8 mouse cellular contexts compared by ENCODE assay signal in genomic region chr6:120037636-120038365, GRCm38 (mm10). TPM values are rescaled to one million over a fixed set of nuclear protein-coding genes. Genes with fewer than 3 reads are reported as not detected.
DNase-seq lines count a peak whose midpoint lies in the region; ATAC-seq lines count a peak whose summit lies in the region.

No protein-coding gene starts in this region.

- peak overlapping the region; percentile 78 for H3K4me2 ChIP-seq in hindbrain, embryonic 14.5 days (replicated peaks)

- WGBS in hindbrain, embryonic 14.5 days, result under 1% methylated on average over 67 of the region's 85 CpGs

- H3K27ac ChIP-seq in hindbrain, embryonic 14.5 days, result peak overlapping the region; percentile 97

- H3K4me3 ChIP-seq in hindbrain, embryonic 14.5 days (replicated peaks; ENCODE audit: low read length), result peak overlapping the region; percentile 93

- 0 out of 2 replicates have a peak, but pooled peaks cover 4% of the 10 kb centered on the region for H3K36me3 ChIP-seq in hindbrain, embryonic 14.5 days (replicated peaks; ENCODE audit: control insufficient read depth, insufficient read depth)

- ATAC-seq in hindbrain, embryonic 14.5 days (ENCODE audit: low FRiP score), result peak; percentile 25

- peaks cover 18% of the 10 kb centered on the region for H3K4me1 ChIP-seq in hindbrain, embryonic 14.5 days (replicated peaks; ENCODE audit: control insufficient read depth, insufficient read depth, low read length)

- peak; percentile 53 for DNase-seq in ES-CJ7 (ENCODE audit: low read depth, low spot score)
- peak; percentile 67 for DNase-seq in c-Kit-positive CD71-positive TER-119-negative erythroid progenitor cells, embryonic 14.5 days (ENCODE audit: low read depth)
- DNase-seq in frontal cortex, adult 2 months (ENCODE audit: extremely low spot score in 1 of 2, low spot score in 1 of 2), result peak; percentile 8 to 54
- peak; percentile 53 for DNase-seq in hindbrain, embryonic 14.5 days (ENCODE audit: low spot score)
- DNase-seq in left cerebral cortex, adult 11 months (ENCODE audit: low spot score), result peak; percentile 45
- peak; percentile 83 for DNase-seq in lung, postnatal 36 days
- DNase-seq in right cerebral cortex, adult 18-20 months, result peak; percentile 66
- DNase-seq in urinary bladder, adult 2 months (ENCODE audit: low spot score), result peak; percentile 74

- H3K9me3 ChIP-seq in hindbrain, embryonic 14.5 days (ENCODE audit: control insufficient read depth, low read length), result no peaks in the 10 kb centered on the region

- peak overlapping the region; percentile 68 for H3K9ac ChIP-seq in hindbrain, embryonic 14.5 days

- no peaks in the 10 kb centered on the region for H3K27me3 ChIP-seq in hindbrain, embryonic 14.5 days (ENCODE audit: control insufficient read depth, insufficient read depth, low read length)

RNA-seq across cellular contexts. Expression of gene Wnk1, which starts 0.7 kb away (rescaled TPM):
- polyA plus RNA-seq in frontal cortex, adult 2 months (2012; rRNA removed), result 171 and 181 TPM in 2 replicates
- polyA plus RNA-seq in hindbrain, embryonic 14.5 days (2014; fragmentation: Nextera tagmentation; extraction: Ambion mirVana), result 48.4 and 59.1 TPM in 2 replicates
- 150 and 156 TPM in 2 replicates for polyA plus RNA-seq in urinary bladder, adult 2 months (2012; rRNA removed)

RNA-seq across cellular contexts. Expression of gene Ninj2, which starts 55.3 kb away (rescaled TPM):
- 3.8 and 4.5 TPM in 2 replicates for polyA plus RNA-seq in frontal cortex, adult 2 months (2012; rRNA removed)
- not detected in 2 replicates for polyA plus RNA-seq in hindbrain, embryonic 14.5 days (2014; fragmentation: Nextera tagmentation; extraction: Ambion mirVana)
- polyA plus RNA-seq in urinary bladder, adult 2 months (2012; rRNA removed), result 0.10 TPM in 1 of 2 replicates, not detected in the other

Comparison
In these comparisons a context has a peak if more than half of its experiments do, and no peak if none do; other contexts are left out.
1. Peak in every context shown above with its lines: DNase-seq, ATAC-seq, H3K4me3 ChIP-seq and H3K27ac ChIP-seq.
2. DNase-seq: peak in every context shown above with its lines; median percentile 83 in lung, postnatal 36 days; 74 in urinary bladder, adult 2 months; 67 in c-Kit-positive CD71-positive TER-119-negative erythroid progenitor cells, embryonic 14.5 days; 66 in right cerebral cortex, adult 18-20 months; 53 in ES-CJ7; 53 in hindbrain, embryonic 14.5 days; 45 in left cerebral cortex, adult 11 months; 31 in frontal cortex, adult 2 months.